Mouse (Mus musculus): Measurements from ENCODE around the gene Smim15.

Smim15 gene

GRCm38 (mm10) chr13:108044222-108044941 is at the start of gene Smim15:
Smim15 (plus strand) TSS chr13:108044446.
- DNase-seq (ENCODE audit: low spot score): peak; percentile 80

- DNase-seq (ENCODE audit: low spot score): no peak
Observed at GRCm38 (mm10) chr13:107995211-107995610, 49.0 kb upstream of the Smim15 start.

- no peak for DNase-seq (ENCODE audit: low spot score)
Observed at GRCm38 (mm10) chr13:107996301-107996700, 47.9 kb upstream of the Smim15 start.

GRCm38 (mm10) chr13:108007861-108008260 is 36.4 kb upstream of the Smim15 start:
- DNase-seq (ENCODE audit: low spot score): no peak

GRCm38 (mm10) chr13:108013110-108013509 is 31.1 kb upstream of the Smim15 start:
- no peak for DNase-seq (ENCODE audit: low spot score)

- no peak for DNase-seq (ENCODE audit: low spot score)
Observed at GRCm38 (mm10) chr13:108013839-108014238, 30.4 kb upstream of the Smim15 start.

GRCm38 (mm10) chr13:108015166-108015565 is 29.1 kb upstream of the Smim15 start:
- no peak for DNase-seq (ENCODE audit: low spot score)

- no peak for DNase-seq (ENCODE audit: low spot score)
Observed at GRCm38 (mm10) chr13:108017349-108017748, 26.9 kb upstream of the Smim15 start.

GRCm38 (mm10) chr13:108025802-108026201 is 18.4 kb upstream of the Smim15 start:
- DNase-seq (ENCODE audit: low spot score): no peak

- no peak for DNase-seq (ENCODE audit: low spot score)
Observed at GRCm38 (mm10) chr13:108032789-108033188, 11.5 kb upstream of the Smim15 start.

GRCm38 (mm10) chr13:108039375-108039774 is 4.9 kb upstream of the Smim15 start:
- no peak for DNase-seq (ENCODE audit: low spot score)

- no peak for DNase-seq (ENCODE audit: low spot score)
Observed at GRCm38 (mm10) chr13:108039902-108040301, 4.3 kb upstream of the Smim15 start.

GRCm38 (mm10) chr13:108040451-108040850 is 3.8 kb upstream of the Smim15 start:
- no peak for DNase-seq (ENCODE audit: low spot score)

GRCm38 (mm10) chr13:108041358-108041757 is 2.9 kb upstream of the Smim15 start:
- DNase-seq (ENCODE audit: low spot score): peak; percentile 49

GRCm38 (mm10) chr13:108043431-108044221 is 620 bp upstream of the Smim15 start:
- peak; percentile 29 for DNase-seq (ENCODE audit: low spot score)

- DNase-seq (ENCODE audit: low spot score): no peak
Observed at GRCm38 (mm10) chr13:108045646-108046045, 1.4 kb downstream of the Smim15 start.

GRCm38 (mm10) chr13:108046071-108046470 is 1.8 kb downstream of the Smim15 start:
- no peak for DNase-seq (ENCODE audit: low spot score)

- DNase-seq (ENCODE audit: low spot score): no peak
Observed at GRCm38 (mm10) chr13:108046891-108047290, 2.6 kb downstream of the Smim15 start.

- no peak for DNase-seq (ENCODE audit: low spot score)
Observed at GRCm38 (mm10) chr13:108047364-108047763, 3.1 kb downstream of the Smim15 start.

- DNase-seq (ENCODE audit: low spot score): no peak
Observed at GRCm38 (mm10) chr13:108056896-108057295, 12.7 kb downstream of the Smim15 start.

GRCm38 (mm10) chr13:108060286-108060885 is 16.1 kb downstream of the Smim15 start:
- no peak for DNase-seq (ENCODE audit: low spot score)

GRCm38 (mm10) chr13:108060936-108061578 is 16.8 kb downstream of the Smim15 start:
- DNase-seq (ENCODE audit: low spot score): no peak

Data from urinary bladder, postnatal 25 days (tissue).